Mouse (Mus musculus): ENCODE measurements at regions not wholly inside any gene's neighbourhood (a gene's known extent, or its start where the extent isn't known, plus 50 kb on each side); places are given as distances from the start of the nearest gene placed in this dataset.

GRCm38 (mm10) chr10:39266482-39266881 lies 102.2 kb upstream of the Fyn start:
- peak; percentile 98 for DNase-seq
- no peak for TF ChIP-seq CTCF (IDR thresholded peaks at IDR 0.05; ENCODE audit: low read depth)
- H3K9me3 ChIP-seq (ENCODE audit: low read depth, low read length), result no peaks in the 10 kb centered on the region
- ATAC-seq (ENCODE audit: insufficient read depth), result peak; percentile 80
- no peaks in the 10 kb centered on the region for H3K27me3 ChIP-seq (ENCODE audit: insufficient read depth, low read length)
- WGBS, result 29% methylated on average over 5 of the region's 5 CpGs
- H3K36me3 ChIP-seq (ENCODE audit: insufficient read depth), result no peaks in the 10 kb centered on the region
- H3K4me3 ChIP-seq (ENCODE audit: low read depth, low read length), result no peak overlapping the region
- no peak overlapping the region for H3K9ac ChIP-seq
- peak overlapping the region; percentile 76; the same call in 1 of the 2 replicates for H3K27ac ChIP-seq (ENCODE audit: low read depth)
- peaks cover 12% of the 10 kb centered on the region for H3K4me1 ChIP-seq (ENCODE audit: insufficient read depth)
- no peak overlapping the region for H3K4me2 ChIP-seq

GRCm38 (mm10) chr10:39262466-39262865 lies 98.9 kb upstream of the Ccn6 start:
- Histone ChIP-seq H3K27ac (ENCODE audit: low read depth) (peak overlapping the region; percentile 54; the same call in 1 of the 2 replicates), H3K4me2 (no peak overlapping the region), H3K4me1 (ENCODE audit: insufficient read depth) (peaks cover 14% of the 10 kb centered on the region), H3K4me3 (ENCODE audit: low read depth, low read length) (no peak overlapping the region), H3K27me3 (ENCODE audit: insufficient read depth, low read length) (no peaks in the 10 kb centered on the region), H3K9ac (no peak overlapping the region), H3K9me3 (ENCODE audit: low read depth, low read length) (no peaks in the 10 kb centered on the region), H3K36me3 (ENCODE audit: insufficient read depth) (no peaks in the 10 kb centered on the region)
- no peak for ATAC-seq (ENCODE audit: insufficient read depth)
- peak; percentile 50 for DNase-seq
- 26% methylated on average over 7 of the region's 7 CpGs for WGBS
- TF ChIP-seq CTCF (IDR thresholded peaks at IDR 0.05; ENCODE audit: low read depth), result no peak

GRCm38 (mm10) chr10:39261174-39262145 lies 97.9 kb upstream of the Ccn6 start:
- Histone ChIP-seq H3K9ac (no peak overlapping the region), H3K9me3 (ENCODE audit: low read depth, low read length) (no peaks in the 10 kb centered on the region), H3K4me1 (ENCODE audit: insufficient read depth) (peaks cover 14% of the 10 kb centered on the region), H3K4me3 (ENCODE audit: low read depth, low read length) (no peak overlapping the region), H3K27me3 (ENCODE audit: insufficient read depth, low read length) (no peaks in the 10 kb centered on the region), H3K4me2 (no peak overlapping the region), H3K27ac (ENCODE audit: low read depth) (peak overlapping the region; percentile 65), H3K36me3 (ENCODE audit: insufficient read depth) (no peaks in the 10 kb centered on the region)
- TF ChIP-seq CTCF (IDR thresholded peaks at IDR 0.05; ENCODE audit: low read depth), result no peak
- ATAC-seq (ENCODE audit: insufficient read depth), result peak; percentile 62; the same call in 1 of the 2 replicates
- peak; percentile 63 for DNase-seq
- 47% methylated on average over 8 of the region's 8 CpGs for WGBS

GRCm38 (mm10) chr10:39260061-39260460 lies 96.5 kb upstream of the Ccn6 start:
- ATAC-seq (ENCODE audit: insufficient read depth) (no peak), DNase-seq (no peak)
- Histone ChIP-seq H3K27ac (ENCODE audit: low read depth) (no peak overlapping the region), H3K9me3 (ENCODE audit: low read depth, low read length) (no peaks in the 10 kb centered on the region), H3K36me3 (ENCODE audit: insufficient read depth) (no peaks in the 10 kb centered on the region), H3K4me2 (no peak overlapping the region), H3K27me3 (ENCODE audit: insufficient read depth, low read length) (no peaks in the 10 kb centered on the region), H3K4me3 (ENCODE audit: low read depth, low read length) (no peak overlapping the region), H3K4me1 (ENCODE audit: insufficient read depth) (peaks cover 14% of the 10 kb centered on the region), H3K9ac (no peak overlapping the region)
- no peak for TF ChIP-seq CTCF (IDR thresholded peaks at IDR 0.05; ENCODE audit: low read depth)
- 86% methylated on average over 6 of the region's 6 CpGs for WGBS

- H3K4me1 ChIP-seq (ENCODE audit: insufficient read depth), result peaks cover 11% of the 10 kb centered on the region
- H3K9ac ChIP-seq, result no peak overlapping the region
- H3K27me3 ChIP-seq (ENCODE audit: insufficient read depth, low read length), result no peaks in the 10 kb centered on the region
- no peaks in the 10 kb centered on the region for H3K36me3 ChIP-seq (ENCODE audit: insufficient read depth)
- WGBS, result 91% methylated on average over 2 of the region's 2 CpGs
- TF ChIP-seq CTCF (IDR thresholded peaks at IDR 0.05; ENCODE audit: low read depth), result no peak
- no peak for ATAC-seq (ENCODE audit: insufficient read depth)
- no peak overlapping the region for H3K27ac ChIP-seq (ENCODE audit: low read depth)
- H3K4me2 ChIP-seq, result no peak overlapping the region
- H3K4me3 ChIP-seq (ENCODE audit: low read depth, low read length), result no peak overlapping the region
- no peaks in the 10 kb centered on the region for H3K9me3 ChIP-seq (ENCODE audit: low read depth, low read length)
- DNase-seq, result no peak
These were observed 94.0 kb upstream of the Ccn6 start for GRCm38 (mm10) chr10:39257371-39258154.

GRCm38 (mm10) chr10:39254561-39254960 lies 91.0 kb upstream of the Ccn6 start:
- DNase-seq (no peak), ATAC-seq (ENCODE audit: insufficient read depth) (no peak)
- Histone ChIP-seq H3K36me3 (ENCODE audit: insufficient read depth) (no peaks in the 10 kb centered on the region), H3K4me3 (ENCODE audit: low read depth, low read length) (no peak overlapping the region), H3K9me3 (ENCODE audit: low read depth, low read length) (no peaks in the 10 kb centered on the region), H3K9ac (no peak overlapping the region), H3K27ac (ENCODE audit: low read depth) (no peak overlapping the region), H3K4me1 (ENCODE audit: insufficient read depth) (no peaks in the 10 kb centered on the region), H3K27me3 (ENCODE audit: insufficient read depth, low read length) (no peaks in the 10 kb centered on the region), H3K4me2 (no peak overlapping the region)
- 72% methylated on average over 2 of the region's 2 CpGs for WGBS
- no peak for TF ChIP-seq CTCF (IDR thresholded peaks at IDR 0.05; ENCODE audit: low read depth)

- H3K27me3 ChIP-seq (ENCODE audit: insufficient read depth, low read length), result no peaks in the 10 kb centered on the region
- no peaks in the 10 kb centered on the region for H3K9me3 ChIP-seq (ENCODE audit: low read depth, low read length)
- no peaks in the 10 kb centered on the region for H3K4me1 ChIP-seq (ENCODE audit: insufficient read depth)
- H3K4me2 ChIP-seq, result no peak overlapping the region
- ATAC-seq (ENCODE audit: insufficient read depth) (no peak), DNase-seq (no peak)
- no peak overlapping the region for H3K4me3 ChIP-seq (ENCODE audit: low read depth, low read length)
- 77% methylated on average over 3 of the region's 3 CpGs for WGBS
- H3K27ac ChIP-seq (ENCODE audit: low read depth), result no peak overlapping the region
- no peak for TF ChIP-seq CTCF (IDR thresholded peaks at IDR 0.05; ENCODE audit: low read depth)
- H3K9ac ChIP-seq, result no peak overlapping the region
- no peaks in the 10 kb centered on the region for H3K36me3 ChIP-seq (ENCODE audit: insufficient read depth)
These were observed 86.4 kb upstream of the Ccn6 start for GRCm38 (mm10) chr10:39250039-39250438.
